Mouse (Mus musculus) bone marrow macrophage, adult 2 months (primary cell): ENCODE results near the gene Tubb5. TPM values are rescaled to one million over a fixed set of nuclear protein-coding genes. Genes with fewer than 3 reads are reported as not detected.

Experiments
- H3K27ac ChIP-seq: 2 replicates; pipeline ENCODE4 v1.5.1; 2012; ENCODE audit warnings: low read depth, low read length; ENCODE audit not compliant: insufficient read depth
- H3K4me1 ChIP-seq: 2 replicates; pipeline ENCODE4 v1.6.1; 2012; ENCODE audit warnings: low read length; ENCODE audit not compliant: control insufficient read depth, insufficient read depth
- H3K4me3 ChIP-seq: 2 replicates; pipeline ENCODE4 v1.5.1; 2012; ENCODE audit warnings: mild to moderate bottlenecking, low read length, moderate library complexity; ENCODE audit not compliant: insufficient read depth
- CTCF ChIP-seq: IDR thresholded peaks from 2 replicates; pipeline ENCODE4 v1.5.1; 2012; ENCODE audit warnings: low read depth, mild to moderate bottlenecking, low read length, moderate library complexity
- POLR2A ChIP-seq: IDR thresholded peaks from 2 replicates; pipeline ENCODE4 v1.6.1; 2012; ENCODE audit warnings: mild to moderate bottlenecking, low read depth, low read length, borderline replicate concordance
- polyA plus RNA-seq: library from polyadenylated mRNA; stranded (reverse); fragments of >200 nt; gene quantifications from 2 replicates; pipeline ENCODE4 v1.2.4, GENCODE M21; 2012; ENCODE audit not compliant: missing spikeins, insufficient read depth, insufficient read length

Gene Tubb5
- polyA plus RNA-seq, 1 experiment = 519 TPM

DNA sequence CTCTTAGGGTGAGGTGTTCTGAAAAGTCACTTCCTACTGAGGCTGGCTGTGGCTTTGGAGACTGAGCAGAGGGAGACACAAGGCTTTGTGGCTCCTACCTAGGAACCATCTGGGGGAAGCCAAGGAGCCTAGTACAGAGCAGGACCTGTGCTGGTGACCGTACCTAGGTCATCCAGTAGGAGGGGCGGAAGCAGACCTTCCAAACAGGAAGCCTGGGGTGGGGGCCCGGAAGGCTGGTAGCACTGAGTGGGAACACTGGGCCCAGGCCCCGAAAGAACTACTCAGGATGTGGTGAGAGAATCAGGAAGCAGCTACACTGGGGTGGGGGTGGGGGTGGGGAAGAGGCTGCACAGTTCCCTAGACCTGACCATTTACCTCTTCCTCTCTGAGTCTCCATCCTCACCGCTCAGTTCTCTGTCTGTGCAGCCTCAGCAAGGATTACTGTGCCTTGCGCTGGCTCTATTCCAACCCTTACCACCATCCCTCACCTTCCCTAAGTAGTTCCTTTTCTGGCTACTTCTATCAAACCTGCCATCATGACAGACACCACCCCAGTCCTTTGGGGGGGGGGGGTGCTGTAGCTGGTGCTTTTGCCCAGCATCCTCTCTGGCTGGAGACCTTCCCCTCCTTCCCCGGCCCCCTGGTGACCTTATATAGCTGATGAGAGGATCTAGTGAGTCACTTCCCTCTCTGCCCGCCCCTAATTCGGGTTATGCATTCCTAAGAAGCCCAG, 32.2 kb upstream of the Tubb5 start:
- Histone ChIP-seq H3K27ac (peak overlapping the region; percentile 99), H3K4me1 (peaks cover 14% of the 10 kb centered on the region), H3K4me3 (peak overlapping the region; percentile 98)
- TF ChIP-seq POLR2A = no peak
- 0 out of 2 replicates have a peak, but pooled peaks have one; percentile 7 for TF ChIP-seq CTCF

DNA sequence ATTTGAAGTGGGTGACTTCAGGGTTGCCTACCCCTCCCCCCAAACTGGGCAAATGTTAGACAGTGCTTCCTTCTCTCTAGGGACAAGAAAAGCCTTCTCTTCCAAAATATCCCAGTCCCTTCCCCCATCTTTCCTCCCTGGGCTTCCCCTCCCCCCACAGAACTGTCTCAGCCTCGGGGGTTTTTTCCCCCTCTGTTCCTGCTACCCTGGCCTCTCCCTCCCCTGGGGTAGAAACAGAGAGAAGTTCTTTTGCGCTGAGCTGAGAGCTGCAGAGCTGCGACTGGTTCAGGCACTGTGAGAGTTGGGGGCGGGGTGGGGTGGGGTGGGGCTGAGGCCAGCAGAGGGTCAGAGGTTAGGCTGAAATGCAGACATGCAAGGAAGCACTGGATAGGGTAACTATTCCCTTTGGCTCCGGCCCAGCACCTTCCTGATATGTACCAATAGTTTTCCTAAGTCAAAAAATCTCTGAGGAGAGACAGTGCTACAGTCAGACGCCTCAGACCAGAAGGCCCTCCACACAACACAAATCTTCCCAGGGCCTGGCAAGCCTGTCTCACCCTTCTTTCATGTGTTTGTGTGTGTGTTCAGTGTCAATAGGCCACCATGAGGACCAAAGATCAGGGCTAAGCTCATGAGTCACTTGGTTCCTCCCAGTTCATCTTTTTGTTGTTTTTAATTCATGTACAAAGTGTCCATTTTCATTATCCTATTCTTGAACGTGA, 31.4 kb upstream of the Tubb5 start:
- Histone ChIP-seq H3K4me3 (peak overlapping the region; percentile 98), H3K4me1 (peaks cover 21% of the 10 kb centered on the region), H3K27ac (peak overlapping the region; percentile 99)
- TF ChIP-seq CTCF = no peak
- no peak for TF ChIP-seq POLR2A

DNA sequence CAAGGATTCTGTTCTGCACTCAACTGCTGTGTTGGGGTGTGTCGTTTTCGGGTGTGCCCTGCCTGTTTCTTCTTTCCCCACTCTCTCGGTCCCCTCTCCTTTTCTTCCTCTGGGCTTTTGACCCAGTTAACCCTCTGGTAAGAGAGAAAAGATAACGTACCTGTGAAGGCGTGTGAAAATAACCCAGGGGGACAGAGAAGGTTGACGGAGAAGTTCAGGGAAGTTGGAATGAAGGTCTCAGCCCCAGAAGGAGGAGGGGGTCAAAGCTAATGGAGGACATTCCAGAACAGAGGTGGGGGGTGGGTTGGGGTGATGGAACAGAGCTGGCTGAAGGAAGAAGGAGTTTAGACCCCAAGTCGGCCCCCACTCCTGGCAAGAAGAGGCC, 30.8 kb upstream of the Tubb5 start:
- peaks cover 23% of the 10 kb centered on the region for H3K4me1 ChIP-seq
- H3K27ac ChIP-seq = peak overlapping the region; percentile 99
- TF ChIP-seq POLR2A (no peak), CTCF (no peak)
- peak overlapping the region; percentile 98 for H3K4me3 ChIP-seq

DNA sequence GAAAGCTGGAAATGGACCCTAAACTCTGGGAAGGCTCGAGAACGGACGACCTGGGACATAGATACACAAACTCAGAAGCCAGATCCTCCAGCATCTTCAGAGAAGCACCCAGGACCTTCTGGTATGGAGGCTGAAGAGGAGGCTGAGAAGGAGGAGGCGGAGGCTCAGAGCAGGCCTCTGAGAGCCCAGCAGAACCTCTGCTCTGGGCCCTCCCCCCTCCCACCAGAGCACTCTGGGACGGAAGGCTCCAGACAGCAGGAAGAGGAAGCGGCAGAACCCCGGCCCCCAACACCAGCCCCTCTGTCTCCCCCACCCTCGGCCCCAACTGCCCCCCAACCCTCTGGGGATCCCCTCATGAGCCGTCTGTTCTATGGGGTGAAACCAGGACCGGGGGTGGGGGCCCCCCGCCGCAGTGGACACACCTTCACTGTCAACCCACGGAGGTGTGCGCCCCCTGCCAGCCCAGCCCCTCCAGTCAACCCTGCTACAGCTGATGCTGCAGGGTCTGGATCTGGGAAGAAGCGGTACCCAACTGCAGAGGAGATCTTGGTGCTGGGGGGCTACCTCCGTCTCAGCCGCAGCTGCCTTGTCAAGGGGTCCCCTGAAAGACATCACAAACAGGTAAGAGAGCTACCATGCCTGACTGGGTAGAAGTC, 30.2 kb upstream of the Tubb5 start:
- H3K4me3 ChIP-seq = peak overlapping the region; percentile 98
- TF ChIP-seq POLR2A (no peak), CTCF (no peak)
- peak overlapping the region; percentile 99 for H3K27ac ChIP-seq
- peaks cover 21% of the 10 kb centered on the region for H3K4me1 ChIP-seq

DNA sequence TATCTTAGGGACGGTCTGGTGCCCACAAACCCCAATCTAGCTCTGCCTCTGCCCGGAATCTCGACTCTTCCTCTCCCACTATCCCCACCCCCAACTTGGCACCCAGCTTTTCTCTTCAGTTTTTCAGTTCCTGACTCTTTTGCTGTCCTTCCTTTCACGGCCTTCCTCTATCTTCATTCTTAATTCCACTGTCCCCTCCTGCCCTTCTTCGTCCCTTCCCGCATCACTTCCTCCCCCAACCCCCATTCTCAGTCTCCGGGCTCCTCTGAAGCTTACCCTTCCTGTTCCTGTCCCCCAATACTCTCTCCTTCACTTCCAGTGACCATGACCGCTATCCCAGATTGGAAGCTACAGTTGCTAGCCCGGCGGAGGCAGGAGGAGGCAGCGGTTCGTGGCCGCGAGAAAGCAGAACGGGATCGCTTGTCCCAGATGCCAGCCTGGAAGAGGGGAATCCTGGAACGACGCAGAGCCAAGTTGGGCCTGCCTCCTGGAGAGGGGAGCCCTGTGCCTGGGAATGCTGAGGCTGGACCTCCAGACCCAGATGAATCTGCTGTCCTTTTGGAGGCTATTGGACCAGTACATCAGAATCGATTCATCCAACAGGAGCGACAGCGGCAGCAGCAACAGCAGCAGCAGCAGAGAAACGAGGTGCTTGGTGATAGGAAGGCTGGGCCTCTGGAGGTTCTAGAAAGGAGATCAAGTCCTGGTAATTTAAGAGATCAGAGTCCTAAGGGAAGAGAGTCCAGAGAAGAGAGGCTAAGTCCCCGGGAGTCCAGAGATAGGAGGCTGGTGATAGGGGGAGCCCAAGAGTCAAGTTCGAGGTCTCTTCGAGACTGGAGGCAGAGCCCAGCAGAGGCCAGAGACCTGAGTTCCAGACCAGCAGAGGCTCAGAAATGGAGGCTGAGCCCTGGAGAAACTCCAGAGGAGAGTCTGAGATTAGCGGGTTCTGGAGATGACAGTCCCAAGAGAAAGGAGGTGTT, 29.1 kb upstream of the Tubb5 start:
- peak overlapping the region; percentile 96 for H3K27ac ChIP-seq
- peaks cover 16% of the 10 kb centered on the region for H3K4me1 ChIP-seq
- peak overlapping the region; percentile 98 for H3K4me3 ChIP-seq
- TF ChIP-seq POLR2A (no peak), CTCF (no peak; the same call in 1 of the 2 replicates)

DNA sequence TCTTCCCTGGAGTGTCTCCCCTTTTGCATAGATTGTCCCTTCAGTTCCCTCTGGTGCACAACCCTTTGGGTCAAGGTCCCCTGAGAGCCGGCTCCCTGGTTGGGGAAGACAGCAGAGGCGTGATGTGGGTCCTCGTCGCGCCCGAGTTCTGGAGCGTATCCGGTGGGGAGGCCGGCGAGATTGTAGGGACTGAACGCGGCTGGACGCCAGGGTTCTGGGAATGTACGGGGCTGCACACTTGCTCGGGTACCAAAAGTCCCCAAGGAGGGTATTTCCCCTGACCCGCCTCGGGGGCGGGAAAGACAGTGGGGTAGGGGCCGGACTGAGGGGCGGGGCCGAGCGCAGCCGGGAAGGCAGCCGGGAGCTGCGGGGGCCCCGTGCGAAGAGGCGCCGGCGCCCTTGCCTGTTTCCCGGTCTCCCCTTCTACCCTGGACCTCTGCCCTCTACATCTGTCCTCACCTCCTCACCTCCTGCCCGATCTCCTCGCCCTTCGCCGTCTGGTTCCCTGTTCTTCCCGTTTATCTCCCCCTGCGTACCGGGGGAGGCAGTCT, 28.2 kb upstream of the Tubb5 start:
- Histone ChIP-seq H3K4me3 (peak overlapping the region; percentile 98), H3K27ac (peak overlapping the region; percentile 96), H3K4me1 (peaks cover 15% of the 10 kb centered on the region)
- TF ChIP-seq CTCF (no peak), POLR2A (no peak)

DNA sequence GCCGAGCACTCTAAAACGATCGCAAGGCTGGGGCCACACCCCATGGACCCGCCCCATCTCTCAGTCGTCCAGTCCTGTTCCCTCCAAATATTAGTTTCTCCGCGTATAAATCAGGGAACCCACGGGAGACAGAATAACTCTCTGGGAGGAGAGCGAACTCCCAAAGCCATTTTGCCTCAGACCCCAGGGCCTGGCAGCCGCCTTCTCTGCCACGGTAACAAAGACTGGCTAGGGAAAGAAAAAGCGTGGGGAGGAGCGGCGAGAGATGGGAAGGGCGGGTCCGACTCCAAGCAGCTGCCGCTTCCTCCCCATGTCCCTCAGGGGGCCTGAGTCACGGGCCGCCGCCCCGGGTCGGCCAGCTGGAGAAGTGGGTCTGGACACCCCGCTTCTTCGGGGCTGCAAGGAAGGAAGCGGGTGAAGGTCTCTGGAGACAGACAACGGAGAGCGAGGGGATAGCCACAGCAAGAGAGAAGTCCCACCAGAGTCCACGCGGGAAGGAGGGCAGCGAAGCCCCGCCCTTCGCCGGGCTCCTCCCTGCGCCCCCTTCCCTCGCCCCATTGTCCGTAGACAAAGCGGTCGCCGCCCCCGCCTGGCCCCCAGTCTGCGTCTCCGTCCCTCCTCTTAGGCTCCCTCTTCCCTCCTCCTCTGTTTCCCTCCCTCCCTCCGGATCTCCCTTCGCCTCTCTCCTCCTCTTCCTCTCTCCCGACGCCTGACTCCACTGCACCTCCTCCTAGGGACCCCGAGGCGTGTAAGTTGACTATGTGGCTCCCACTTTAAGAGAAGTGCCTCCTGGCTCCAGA, 27.6 kb upstream of the Tubb5 start, which contains the start of gene Ppp1r18:
Gene Ppp1r18, plus strand, starts transcription at position 113 of the 800 bp plus-strand sequence.
- TF ChIP-seq CTCF (no peak), POLR2A (no peak)
- Histone ChIP-seq H3K27ac (peak within 1 kb of the TSS; percentile 96), H3K4me3 (peak within 1 kb of the TSS; percentile 98), H3K4me1 (peaks cover 13% of the 10 kb centered on the region)

DNA sequence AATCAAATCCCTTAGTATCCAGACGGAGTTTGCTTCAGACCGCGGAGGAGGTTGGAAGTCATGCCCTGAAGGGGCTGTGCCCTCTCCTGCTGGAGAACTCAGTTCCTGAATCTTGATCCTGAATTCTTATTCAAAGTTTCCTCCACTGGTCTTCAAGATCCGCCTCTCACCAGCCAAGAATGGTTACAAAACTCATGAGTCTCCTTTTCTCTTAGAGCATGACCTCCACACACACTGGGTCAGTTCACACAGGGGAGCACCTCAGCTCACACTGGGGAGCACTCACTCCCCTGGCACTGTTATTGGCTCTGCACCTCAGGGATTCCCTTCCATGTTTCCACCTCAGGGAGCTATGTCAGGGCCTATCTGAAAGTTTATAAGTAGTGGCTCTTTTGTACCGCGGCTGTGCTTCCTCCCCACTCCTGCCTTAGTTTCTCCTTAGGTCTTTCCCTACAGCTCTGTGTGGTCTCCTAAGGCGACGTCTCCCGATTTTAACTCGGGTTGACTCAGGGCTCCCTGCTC, 26.8 kb upstream of the Tubb5 start:
- H3K4me3 ChIP-seq = peak overlapping the region; percentile 98
- TF ChIP-seq CTCF = no peak
- no peak for TF ChIP-seq POLR2A
- peaks cover 21% of the 10 kb centered on the region for H3K4me1 ChIP-seq
- peak overlapping the region; percentile 96 for H3K27ac ChIP-seq
